Mouse (Mus musculus): ENCODE results near the gene Arid5b.

Arid5b gene

DNA sequence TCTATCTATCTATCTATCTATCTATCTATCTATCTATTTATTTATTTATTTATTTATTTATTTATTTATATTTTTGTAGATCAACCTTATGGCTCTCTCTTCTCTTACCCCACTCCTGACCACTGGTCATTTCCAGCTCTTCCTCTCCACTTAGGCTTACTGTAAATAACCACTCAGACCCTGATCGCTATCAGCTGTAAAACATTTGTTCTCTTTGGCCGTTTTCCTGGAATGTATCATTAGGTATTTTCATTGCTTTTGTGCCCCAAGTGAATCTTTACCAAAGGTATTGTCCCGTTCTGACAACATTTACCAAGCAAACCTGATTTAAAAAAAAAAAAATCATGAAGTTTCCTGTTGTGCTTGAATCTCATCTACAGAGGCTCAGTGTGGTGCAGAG lies 188.0 kb downstream of the Arid5b start:
- DNase-seq (ENCODE audit: extremely low spot score, low spot score), result no peak

DNA sequence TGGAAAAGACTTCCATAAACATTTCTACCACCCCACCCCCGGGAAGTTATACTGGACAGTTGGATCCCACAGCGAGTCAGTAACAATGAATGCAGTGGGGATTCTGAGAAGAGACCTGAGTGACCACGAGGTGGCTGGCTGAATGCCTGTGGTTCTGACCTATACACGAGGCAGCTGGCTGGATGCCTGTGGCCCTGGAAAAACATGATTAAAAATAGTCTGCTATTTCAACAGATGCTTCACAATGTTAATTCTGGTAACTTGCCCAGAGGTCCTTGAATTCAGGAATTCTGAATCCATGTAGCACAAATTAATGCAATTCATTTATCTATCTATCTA lies 188.4 kb downstream of the Arid5b start:
- no peak for DNase-seq (ENCODE audit: extremely low spot score, low spot score)

GRCm38 (mm10) chr10:68089435-68090196 lies 188.9 kb downstream of the Arid5b start:
- DNase-seq (ENCODE audit: extremely low spot score, low spot score), result no peak

DNA sequence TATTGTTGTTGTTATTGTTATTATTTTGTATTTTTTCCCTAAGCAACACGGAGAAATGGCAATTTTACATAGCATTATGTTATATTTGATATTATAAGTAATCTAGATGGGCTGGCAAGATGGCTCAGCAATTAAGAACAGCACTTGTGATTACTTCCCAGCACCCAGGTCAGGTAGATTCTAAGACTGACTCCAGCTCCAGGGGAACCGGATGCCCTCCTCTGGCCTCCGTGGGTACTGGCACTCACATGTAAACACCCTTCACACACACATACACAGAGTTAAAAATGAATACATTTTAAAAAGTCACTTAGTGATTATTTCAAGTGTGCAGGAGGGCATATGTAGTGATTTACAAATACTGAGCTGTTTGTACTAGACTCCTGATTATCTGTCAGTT lies 190.8 kb downstream of the Arid5b start:
- no peak for DNase-seq (ENCODE audit: extremely low spot score, low spot score)

GRCm38 (mm10) chr10:68086973-68087372 lies 191.6 kb downstream of the Arid5b start:
- no peak for DNase-seq (ENCODE audit: extremely low spot score, low spot score)

DNA sequence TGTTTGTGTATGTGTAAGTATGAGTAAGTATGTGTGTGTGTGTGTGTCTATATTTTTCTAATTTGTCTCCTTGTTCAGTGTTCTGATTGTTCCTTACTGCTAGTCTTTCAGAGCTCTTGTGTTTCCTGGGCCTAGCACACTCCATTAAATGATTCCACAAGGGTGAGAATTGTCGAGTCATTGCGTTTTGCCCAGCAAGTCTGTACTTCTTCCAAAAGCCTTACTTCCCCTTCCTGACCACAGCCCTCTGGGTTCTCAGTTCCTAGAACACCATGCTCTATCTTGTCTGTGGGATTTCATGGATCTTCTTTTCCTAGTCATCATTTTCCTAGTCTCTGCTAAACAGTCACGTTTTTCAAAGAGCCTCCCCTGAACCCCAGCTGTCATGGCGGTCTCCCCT lies 193.0 kb downstream of the Arid5b start:
- no peak for DNase-seq (ENCODE audit: extremely low spot score, low spot score)

DNA sequence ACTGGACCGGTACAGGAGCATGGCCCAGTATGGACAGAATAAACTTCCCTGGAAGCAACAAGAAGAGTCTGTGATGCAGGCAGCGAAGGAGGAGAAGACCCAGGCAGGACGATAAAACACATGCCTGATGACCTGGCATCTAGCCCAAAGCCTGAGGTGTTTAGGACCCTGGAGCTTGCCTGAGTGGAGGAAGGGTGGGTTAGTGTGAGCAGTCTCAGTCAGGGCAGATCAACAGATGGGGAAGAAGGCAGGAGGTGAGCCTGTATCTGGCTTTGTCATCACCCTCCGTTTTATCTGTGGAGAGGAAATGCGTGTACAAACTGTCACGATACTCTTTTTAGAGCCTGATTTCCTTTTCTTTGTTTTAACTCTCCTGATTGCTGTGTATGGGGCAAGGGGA lies 196.8 kb downstream of the Arid5b start:
- no peak for DNase-seq (ENCODE audit: extremely low spot score, low spot score)

GRCm38 (mm10) chr10:68079910-68080670 lies 198.4 kb downstream of the Arid5b start:
- no peak for DNase-seq (ENCODE audit: extremely low spot score, low spot score)

DNA sequence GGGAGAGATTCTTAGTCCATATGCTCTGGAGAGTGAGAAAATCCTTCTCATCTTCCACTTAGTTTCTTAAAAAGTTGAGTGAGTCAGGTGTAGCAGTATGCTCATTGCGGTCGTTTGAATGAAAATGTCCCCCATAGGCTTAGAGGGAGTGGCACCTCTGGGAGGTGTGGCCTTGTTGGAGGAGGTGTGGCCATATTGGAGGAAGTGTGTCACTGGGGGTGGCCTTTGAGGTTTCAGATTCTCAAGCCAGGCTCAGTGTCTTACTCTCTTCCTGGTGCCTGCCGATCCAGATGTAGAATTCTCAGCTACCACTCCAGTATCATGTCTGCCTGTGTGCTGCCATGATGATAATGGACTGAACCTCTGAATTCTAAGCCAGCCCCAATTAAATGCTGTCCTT lies 199.8 kb downstream of the Arid5b start:
- DNase-seq (ENCODE audit: extremely low spot score, low spot score), result no peak

GRCm38 (mm10) chr10:68075181-68075580 lies 203.4 kb downstream of the Arid5b start:
- no peak for DNase-seq (ENCODE audit: extremely low spot score, low spot score)

- DNase-seq (ENCODE audit: extremely low spot score, low spot score), result no peak
Measured at GRCm38 (mm10) chr10:68074291-68074690, 204.2 kb downstream of the Arid5b start.

- no peak for DNase-seq (ENCODE audit: extremely low spot score, low spot score)
Measured at GRCm38 (mm10) chr10:68072626-68073025, 205.9 kb downstream of the Arid5b start.

- DNase-seq (ENCODE audit: extremely low spot score, low spot score), result no peak
Measured at GRCm38 (mm10) chr10:68071041-68071440, 207.5 kb downstream of the Arid5b start.

DNA sequence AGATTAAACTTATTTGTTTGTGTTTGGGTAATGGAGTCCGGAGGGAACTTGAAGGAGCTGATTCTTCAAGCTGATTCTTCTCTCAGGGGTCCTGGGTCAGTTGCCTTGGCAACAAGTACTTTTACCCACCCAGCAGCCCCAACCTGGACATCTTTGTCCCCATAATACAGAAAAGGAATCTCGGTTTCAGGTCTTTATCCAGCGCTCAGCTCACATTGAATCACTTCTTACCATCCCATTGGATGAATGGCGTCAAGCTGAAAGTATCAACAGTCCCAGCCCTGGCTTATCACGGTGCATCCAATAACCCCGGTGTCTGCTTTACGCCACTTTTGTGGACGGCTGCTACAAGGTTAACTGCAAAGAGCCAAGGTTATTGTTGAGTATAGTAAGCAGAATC lies 210.1 kb downstream of the Arid5b start:
- DNase-seq (ENCODE audit: extremely low spot score, low spot score), result no peak

- DNase-seq (ENCODE audit: extremely low spot score, low spot score), result no peak
Measured at GRCm38 (mm10) chr10:68067961-68068360, 210.6 kb downstream of the Arid5b start.

GRCm38 (mm10) chr10:68066173-68066572 lies 212.4 kb downstream of the Arid5b start:
- no peak for DNase-seq (ENCODE audit: extremely low spot score, low spot score)

DNA sequence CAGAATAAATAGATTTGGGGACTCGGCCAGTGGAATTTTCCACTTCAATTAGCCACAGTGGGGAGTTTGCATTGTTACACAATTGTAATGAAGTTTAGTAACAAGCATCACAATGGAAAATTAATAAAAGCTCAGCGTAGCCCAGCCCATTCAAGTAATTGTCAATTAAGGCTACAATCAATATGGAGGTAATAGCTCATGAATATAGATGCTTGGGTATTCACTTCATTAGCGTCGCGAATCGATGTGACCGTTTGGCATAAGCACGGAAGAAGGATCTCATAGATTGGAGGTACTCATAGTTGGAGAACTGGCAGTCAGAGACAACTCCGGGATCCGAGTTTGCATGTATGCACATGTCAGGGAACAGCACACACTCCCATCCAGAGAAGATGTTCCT lies 214.0 kb downstream of the Arid5b start:
- no peak for DNase-seq (ENCODE audit: extremely low spot score, low spot score)

- no peak for DNase-seq (ENCODE audit: extremely low spot score, low spot score)
Measured at GRCm38 (mm10) chr10:68063806-68064545, 214.6 kb downstream of the Arid5b start.

DNA sequence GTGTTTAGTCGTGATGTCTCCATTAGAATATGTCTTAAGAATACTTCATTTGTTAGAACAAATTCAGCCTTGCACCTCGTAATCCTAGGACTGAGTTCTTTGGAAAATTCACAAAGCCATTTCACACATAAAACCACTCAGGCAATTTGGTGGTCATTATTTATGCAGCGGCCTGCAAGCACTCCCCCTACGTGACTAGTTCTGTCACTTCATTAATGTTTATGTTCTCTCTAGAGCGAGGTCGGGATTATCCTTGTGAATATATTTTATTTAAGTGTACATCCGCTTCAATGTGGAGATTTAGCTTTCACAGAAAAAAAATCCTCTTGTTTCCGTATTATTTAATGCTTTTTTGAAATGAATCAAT lies 217.3 kb downstream of the Arid5b start:
- DNase-seq (ENCODE audit: extremely low spot score, low spot score), result no peak

GRCm38 (mm10) chr10:68060590-68061248 lies 217.8 kb downstream of the Arid5b start:
- DNase-seq (ENCODE audit: extremely low spot score, low spot score), result no peak

DNA sequence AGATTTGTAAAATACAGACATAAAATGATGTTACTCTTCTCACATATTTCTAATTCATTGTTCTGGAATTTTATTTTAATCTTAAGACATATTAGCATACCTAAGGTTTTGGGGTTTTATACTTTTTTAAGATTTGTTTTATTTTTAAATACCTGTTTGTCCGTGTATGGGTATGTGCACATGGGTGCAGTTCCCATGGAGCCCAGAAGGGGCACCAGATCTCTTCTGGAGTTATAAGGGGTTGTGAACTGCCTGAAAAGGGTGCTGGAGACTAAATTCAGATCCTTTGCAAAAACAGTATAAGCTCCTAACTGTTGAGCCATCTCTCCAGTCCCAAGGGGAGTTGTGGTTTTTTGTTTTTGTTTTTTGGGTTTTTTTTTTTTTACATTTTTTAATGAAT lies 220.2 kb downstream of the Arid5b start:
- no peak for DNase-seq (ENCODE audit: extremely low spot score, low spot score)

GRCm38 (mm10) chr10:68057841-68058240 lies 220.7 kb downstream of the Arid5b start:
- no peak for DNase-seq (ENCODE audit: extremely low spot score, low spot score)

All from neural tube, embryonic 10.5 days (tissue).